Mouse (Mus musculus) ovary, postnatal 10 days (tissue): ENCODE results near the gene Pax1.

Experiments
- DNase-seq: peaks from one replicate; pipeline ENCODE4 v3.0.0; 2022; ENCODE audit warnings: low spot score

The Pax1 gene

GRCm38 (mm10) chr2:147361581-147361980 is at the start of gene Pax1:
Gene Pax1, plus strand, starts transcription at chr2:147361925.
- DNase-seq: no peak

- no peak for DNase-seq
Observed at GRCm38 (mm10) chr2:147321036-147321435, 40.7 kb upstream of the Pax1 start.

DNA sequence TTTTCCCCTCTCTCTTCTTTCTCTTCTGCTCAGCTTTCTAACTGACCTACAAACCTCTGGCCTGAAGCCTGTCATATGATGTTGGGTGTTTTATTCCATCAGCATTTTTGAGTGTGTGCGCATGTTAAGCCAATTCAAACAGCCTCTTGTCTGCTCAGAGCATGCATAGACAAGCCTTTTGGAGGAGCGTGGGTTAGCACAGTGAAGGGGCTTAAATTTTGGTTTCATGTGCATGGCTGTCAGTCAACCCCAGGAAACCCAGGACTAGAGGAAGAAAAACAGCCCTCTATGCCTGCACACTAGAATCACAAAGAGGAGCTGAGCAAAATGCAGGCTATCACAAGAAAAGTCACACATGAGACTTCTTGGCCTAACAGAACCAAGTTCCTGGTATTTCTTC is 36.5 kb upstream of the Pax1 start:
- DNase-seq: no peak

GRCm38 (mm10) chr2:147332731-147333130 is 29.0 kb upstream of the Pax1 start:
- DNase-seq: no peak

DNA sequence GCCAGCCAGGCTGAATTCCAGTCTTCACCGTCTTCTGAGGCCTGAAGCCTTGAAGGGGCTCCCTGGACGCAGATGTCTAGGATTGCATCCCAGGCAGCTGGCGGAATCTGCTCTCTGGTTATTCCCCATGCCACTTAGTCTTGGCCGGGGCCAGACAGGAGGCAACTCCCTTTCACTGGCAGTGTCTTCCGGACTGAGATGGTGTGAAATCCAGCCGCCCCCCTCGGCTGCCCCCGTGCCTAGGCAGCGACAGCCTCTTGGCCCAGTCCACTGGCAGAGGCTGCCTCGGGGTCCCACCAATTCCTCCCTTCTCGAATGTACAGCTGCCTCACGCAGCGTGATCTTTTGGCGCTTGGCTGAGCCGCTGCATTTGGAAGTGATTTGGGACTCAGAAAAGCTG is 23.0 kb upstream of the Pax1 start:
- no peak for DNase-seq

DNA sequence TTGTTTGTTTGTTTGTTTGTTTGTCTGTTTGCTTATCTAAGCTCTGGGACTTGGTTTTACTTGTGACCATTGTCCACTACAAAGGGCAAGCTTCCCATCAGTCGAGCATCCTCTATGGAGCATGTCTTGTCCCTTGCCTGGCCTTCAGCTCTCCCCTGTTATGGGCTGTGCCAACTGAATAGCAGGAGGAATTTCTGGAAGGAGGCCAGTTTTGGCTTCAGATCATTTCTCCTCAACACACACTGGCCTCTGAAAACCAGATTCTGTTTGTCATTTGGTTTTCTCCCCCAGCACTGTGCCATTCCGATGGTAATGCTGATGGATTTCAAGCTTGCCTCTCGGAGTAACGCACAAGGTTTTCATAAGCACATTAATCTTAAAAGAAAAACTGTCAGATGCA is 21.9 kb upstream of the Pax1 start:
- DNase-seq: no peak

- no peak for DNase-seq
Observed at GRCm38 (mm10) chr2:147342198-147342597, 19.5 kb upstream of the Pax1 start.

DNA sequence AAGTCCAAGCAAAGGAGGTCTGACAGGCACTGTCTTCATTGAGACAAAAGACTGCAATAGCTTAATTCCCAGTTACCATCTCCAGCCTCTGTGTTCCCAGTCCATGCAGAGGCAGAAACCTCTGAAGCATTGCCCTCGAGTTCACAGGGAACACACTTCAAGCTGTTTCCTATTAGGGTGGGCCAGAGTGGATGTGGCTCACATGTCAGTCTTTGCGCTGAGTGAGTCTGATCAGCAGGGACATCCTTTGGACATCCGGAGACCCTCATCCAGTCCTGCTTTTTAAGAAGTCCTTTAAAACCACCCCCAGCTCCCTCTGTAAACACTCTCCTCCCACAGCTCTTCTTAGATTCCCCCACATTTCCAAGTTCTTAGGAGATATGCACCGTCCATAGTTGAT is 2.0 kb upstream of the Pax1 start:
- no peak for DNase-seq

- DNase-seq: no peak
Observed at GRCm38 (mm10) chr2:147360401-147360800, 1.3 kb upstream of the Pax1 start.

DNA sequence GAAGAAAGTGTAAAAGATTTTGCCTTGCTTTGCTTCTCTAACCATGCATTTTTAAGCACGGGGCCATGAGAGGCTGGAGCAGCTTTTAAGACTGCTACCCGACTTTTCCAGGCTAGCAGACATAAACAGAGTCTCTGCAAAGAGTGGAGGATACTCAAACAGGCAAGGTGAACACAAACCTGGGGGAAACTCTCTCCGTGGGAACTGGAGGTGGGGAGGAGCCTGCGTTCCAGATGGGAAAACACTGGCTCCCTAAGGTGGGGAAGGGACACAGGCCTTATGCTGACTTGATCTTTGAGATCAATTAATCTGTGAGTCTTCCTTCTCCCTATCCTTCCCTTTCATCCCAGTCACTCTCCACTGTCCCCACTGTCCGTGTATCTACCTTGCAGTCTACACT is 869 bp upstream of the Pax1 start:
- no peak for DNase-seq

DNA sequence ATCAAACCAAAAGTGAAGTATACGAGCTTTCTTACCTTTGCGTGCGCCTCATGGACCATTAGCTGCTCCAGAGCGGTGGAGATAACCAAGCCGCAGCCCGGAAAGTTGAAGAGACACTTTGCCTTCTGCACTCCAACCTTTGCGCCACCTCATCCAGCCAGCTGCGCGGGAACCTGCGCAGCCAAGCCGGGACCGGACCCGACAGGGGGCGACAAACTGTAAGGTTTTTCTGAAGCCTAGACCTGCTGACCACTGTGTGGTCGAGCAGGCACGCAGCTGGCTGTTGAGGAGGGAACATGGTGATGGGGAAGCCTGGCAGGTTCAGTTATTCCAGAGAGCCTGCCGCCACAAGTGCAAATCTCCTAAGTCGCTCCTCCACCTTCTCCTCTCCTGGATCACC is 591 bp downstream of the Pax1 start:
- no peak for DNase-seq

GRCm38 (mm10) chr2:147363401-147364130 is 1.8 kb downstream of the Pax1 start:
- DNase-seq: no peak

DNA sequence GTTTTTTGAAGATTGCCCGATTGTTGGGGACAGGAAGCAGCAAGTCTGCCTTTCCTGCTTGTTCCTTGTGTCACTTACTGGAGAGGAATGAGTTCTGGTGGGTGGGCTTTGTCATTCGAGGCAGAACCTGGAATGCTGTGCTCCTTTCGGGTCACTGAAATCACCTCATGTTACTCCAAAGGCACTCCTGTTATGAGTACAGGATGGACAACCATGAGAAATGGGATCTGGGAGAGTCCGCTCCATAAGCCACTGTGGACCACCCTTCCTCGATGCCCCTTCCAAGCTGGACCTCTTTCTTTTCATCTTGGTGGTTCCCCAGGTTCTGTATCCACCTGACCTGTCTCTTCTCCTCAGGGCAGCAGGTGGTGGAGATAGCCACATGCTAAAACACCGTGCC is 2.5 kb downstream of the Pax1 start:
- no peak for DNase-seq

GRCm38 (mm10) chr2:147364982-147365907 is 3.5 kb downstream of the Pax1 start:
- no peak for DNase-seq

DNA sequence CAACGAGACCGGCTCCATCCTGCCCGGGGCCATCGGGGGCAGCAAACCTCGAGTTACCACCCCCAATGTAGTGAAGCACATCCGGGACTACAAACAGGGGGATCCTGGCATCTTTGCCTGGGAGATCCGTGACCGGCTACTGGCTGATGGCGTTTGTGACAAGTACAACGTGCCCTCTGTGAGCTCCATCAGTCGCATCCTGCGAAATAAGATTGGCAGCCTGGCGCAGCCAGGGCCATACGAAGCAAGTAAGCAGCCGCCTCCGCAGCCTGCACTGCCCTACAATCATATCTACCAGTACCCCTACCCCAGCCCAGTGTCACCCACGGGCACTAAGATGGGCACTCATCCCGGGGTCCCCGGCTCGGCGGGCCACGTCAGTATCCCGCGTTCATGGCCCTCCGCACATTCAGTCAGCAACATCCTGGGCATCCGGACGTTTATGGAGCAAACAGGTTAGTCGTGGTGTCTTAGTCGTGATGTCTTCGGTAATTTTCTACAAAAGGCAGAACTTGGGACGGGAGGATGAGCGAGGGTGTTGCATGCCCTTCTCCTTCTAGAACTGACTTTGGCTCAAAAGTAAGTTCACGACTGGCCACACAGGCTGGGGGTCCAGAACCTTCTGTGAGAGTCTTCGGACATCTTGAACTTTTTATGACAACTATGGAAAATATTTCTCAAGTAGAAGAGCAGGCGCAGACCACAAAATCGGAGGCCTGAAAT is 4.3 kb downstream of the Pax1 start:
- no peak for DNase-seq

DNA sequence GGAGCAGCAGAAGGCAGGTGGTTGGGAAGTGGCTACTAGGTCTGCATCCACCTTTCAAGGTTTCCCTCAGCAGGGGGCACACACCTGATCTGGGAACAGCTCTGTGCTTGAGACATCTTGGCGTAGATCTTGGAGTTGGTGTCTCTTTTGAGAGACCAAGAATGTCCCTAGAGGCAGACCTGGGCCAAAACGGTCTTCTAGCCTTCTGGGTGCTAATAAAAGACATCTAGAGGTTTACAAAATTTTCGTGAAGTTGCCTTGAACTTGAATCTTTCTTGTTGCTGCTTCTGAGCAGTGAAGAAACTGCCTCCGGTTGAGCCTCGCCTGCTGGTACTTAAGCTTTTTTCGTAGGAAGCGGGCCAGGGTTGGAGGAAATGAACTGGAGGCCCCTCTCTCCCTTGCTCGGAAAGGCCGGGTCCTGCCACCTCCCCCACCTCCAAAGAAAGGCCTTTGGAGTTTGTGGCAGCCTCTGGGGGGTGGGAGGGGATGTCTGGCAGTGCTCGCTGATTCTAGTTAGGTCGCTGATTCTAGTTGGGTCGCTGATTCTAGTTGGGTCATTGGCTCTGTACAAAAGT is 5.6 kb downstream of the Pax1 start:
- DNase-seq: no peak

DNA sequence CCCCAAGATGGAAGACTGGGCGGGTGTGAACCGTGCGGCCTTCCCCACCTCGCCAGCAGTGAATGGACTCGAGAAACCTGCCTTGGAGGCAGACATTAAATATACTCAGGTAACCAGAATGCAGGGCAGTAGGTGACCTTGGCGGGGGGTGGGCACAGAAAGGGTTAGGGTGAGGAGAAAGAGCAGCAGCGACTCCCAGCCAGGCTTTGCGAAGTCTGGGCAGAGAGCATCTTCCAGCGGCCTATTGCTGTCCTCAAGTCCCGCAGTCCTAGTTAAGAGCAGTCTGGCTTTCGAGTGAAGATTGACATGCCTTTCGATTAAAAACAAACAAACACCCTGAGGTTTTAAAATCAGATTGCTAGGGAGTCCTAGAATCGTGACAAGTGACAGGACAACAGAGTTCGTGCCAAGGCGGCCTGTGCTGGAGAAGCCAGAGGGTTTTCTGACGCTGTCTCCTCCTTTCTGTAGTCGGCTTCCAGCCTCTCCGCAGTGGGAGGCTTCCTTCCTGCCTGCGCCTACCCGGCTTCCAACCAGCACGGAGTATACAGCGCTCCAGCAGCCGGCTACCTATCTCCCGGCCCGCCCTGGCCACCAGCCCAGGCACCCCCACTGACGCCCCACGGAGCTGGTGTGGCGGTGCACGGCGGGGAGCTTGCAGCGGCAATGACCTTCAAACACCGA is 6.3 kb downstream of the Pax1 start:
- DNase-seq: no peak

GRCm38 (mm10) chr2:147369561-147369960 is 7.8 kb downstream of the Pax1 start:
- DNase-seq: no peak

- no peak for DNase-seq
Observed at GRCm38 (mm10) chr2:147370091-147370490, 8.4 kb downstream of the Pax1 start.

GRCm38 (mm10) chr2:147371289-147371688 is 9.6 kb downstream of the Pax1 start:
- DNase-seq: no peak

GRCm38 (mm10) chr2:147371840-147372239 is 10.1 kb downstream of the Pax1 start:
- DNase-seq: no peak
